Mouse (Mus musculus): ENCODE measurements around the gene Tex45. TPM values are rescaled to one million over a fixed set of nuclear protein-coding genes. Genes with fewer than 3 reads are reported as not detected.
A peak's percentile ranks its signal among the peaks of the same experiment; 100 is the strongest.

Tex45 gene
- total RNA-seq, 2 experiments from 2014 or later = 0.20 TPM; not detected in 1

- DNase-seq (ENCODE audit: low spot score in 2 of 2) = no peak
Observed at GRCm38 (mm10) chr8:3483546-3483945, 12.9 kb downstream of the Tex45 start.

- DNase-seq (ENCODE audit: low spot score in 2 of 2) = no peak
Observed at GRCm38 (mm10) chr8:3485192-3485591, 14.5 kb downstream of the Tex45 start.

DNA sequence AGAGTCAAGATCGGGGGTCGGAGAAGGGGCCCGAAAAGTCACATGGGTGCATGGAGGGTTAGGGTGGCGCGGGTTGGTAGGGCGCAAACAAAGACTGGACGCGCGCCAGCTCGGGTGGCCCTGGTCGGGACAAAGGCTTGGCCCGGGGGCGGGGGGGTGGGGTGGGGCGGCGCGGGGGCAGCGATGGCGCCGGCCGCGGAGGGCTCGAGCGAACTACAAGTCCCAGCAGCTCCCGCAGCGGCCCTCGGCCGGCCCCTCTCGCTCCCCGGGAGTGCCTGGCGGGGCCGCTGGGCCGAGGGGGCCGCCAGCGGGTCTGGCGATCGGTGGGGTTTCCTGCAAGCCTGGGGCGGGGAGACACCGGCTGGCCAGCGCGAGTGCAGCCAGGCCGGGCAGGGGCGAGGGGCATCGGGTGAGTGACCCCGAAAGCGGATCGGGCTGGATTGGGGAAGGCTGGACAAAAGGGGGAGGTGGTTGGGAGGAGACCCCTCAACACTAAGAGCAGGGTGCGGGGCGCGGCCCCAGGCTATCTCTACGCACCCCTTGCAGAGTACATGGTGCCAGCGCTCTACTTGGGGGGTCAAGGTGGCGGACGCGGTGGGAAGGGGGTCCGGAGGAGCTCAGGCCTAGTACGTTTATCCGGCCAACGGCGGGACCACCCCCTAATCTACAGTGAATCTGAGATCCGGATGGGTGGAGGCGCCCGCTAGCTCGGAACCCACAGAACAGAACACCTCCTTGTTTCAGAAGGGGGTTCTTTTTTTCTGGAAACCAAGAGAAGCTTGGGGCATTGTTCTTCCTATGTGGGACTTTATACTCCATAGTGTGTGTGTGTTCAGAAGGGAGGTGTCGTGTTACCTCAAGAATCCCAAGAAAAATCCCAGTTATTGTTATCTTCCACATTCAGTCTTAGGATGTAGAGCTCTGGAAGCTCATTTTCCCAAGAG lies 22.5 kb downstream of the Tex45 start, which contains the start of gene Zfp358:
Zfp358 (plus strand) TSS at position 238 of the 944 bp plus-strand sequence.
- DNase-seq (ENCODE audit: low spot score in 2 of 2) = peak; percentile 28 to 73

DNA sequence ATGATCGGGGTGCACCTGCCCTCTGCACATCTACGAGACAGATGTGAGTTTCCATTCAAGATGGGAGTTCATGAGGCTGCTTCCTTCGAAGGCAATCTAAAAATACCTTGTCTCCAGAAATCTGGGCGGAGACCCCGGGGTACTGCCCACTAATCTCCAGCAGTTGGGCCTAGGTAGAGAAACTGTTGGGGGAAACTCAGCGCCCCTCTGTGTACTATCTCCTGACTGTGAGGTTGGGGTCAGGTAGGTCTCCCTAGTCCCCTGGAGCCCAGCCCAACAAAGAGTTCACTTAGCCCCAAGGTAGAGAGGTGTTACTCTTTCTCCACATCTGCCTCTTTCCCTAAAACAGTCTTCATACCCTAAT lies 23.2 kb downstream of the Tex45 start:
- no peak for DNase-seq (ENCODE audit: low spot score in 2 of 2)

- DNase-seq (ENCODE audit: low spot score in 2 of 2) = no peak
Observed at GRCm38 (mm10) chr8:3495578-3496427, 25.1 kb downstream of the Tex45 start.

GRCm38 (mm10) chr8:3496428-3496748 lies 25.7 kb downstream of the Tex45 start:
- no peak for DNase-seq (ENCODE audit: low spot score in 2 of 2)

DNA sequence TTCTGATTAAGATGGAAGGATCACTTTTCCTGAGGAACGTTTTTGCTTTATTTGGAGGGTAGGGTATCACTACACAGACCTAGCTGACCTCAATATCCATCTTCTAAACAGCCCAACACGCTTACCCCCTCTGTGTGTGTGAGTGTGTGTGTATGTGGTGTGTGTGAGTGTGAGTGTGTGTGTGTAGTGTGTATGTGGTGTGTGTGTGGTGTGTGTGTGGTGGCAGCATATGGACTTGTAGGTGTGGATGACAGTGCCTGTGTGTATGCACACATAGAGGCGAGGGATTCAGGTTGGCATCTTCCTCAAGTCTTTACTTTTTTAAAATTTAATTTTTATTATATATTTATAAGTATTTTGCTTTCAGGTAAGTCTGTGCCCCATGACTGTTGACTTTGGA lies 27.9 kb downstream of the Tex45 start:
- DNase-seq (ENCODE audit: low spot score in 2 of 2) = no peak

DNA sequence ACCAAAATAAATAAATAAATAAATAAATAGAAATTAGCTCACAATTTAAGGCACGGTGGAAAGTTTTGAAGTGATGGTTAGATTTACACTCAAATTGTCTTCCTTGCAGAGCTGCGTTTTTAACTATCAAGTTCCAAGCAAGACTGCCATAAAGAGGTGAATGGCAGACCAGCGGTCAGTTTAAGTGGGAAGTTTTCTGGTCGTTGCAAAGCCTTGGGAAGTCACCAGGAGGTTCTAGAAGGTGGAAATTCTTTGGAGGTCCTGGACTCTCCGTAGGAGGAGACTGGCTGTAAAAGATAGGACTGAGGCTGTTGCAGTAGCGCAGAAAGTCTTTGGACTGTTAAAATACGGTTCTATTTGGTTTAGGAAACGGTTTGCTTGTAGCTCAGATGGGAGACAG lies 29.1 kb downstream of the Tex45 start:
- DNase-seq (ENCODE audit: low spot score in 2 of 2) = no peak

GRCm38 (mm10) chr8:3500235-3501090 lies 29.8 kb downstream of the Tex45 start, which contains the start of gene Mcoln1:
Gene Mcoln1, plus strand, starts transcription at chr8:3500457.
- DNase-seq (ENCODE audit: low spot score in 2 of 2) = peak; percentile 97 to 99

DNA sequence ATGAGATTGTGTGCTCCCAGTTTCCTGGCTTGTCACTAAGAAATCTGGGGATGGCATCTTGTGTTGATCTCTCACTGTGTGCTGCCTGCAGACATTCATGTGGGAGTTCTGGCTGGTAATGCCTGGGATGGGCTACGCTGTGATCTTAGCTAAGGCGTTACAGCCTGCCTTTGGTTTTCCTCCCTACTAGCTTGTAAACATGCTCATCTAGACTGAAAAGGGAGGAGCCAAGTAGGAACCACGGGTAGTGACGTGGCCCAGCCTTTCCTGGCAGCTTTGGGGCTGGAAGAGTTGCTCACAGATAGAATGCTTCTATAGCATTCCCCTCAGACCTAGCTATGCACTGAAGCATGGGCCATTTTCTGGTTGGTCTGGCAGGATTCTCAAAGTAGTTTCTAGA lies 31.6 kb downstream of the Tex45 start:
- peak; percentile 50 to 62 for DNase-seq (ENCODE audit: low spot score in 2 of 2)

DNA sequence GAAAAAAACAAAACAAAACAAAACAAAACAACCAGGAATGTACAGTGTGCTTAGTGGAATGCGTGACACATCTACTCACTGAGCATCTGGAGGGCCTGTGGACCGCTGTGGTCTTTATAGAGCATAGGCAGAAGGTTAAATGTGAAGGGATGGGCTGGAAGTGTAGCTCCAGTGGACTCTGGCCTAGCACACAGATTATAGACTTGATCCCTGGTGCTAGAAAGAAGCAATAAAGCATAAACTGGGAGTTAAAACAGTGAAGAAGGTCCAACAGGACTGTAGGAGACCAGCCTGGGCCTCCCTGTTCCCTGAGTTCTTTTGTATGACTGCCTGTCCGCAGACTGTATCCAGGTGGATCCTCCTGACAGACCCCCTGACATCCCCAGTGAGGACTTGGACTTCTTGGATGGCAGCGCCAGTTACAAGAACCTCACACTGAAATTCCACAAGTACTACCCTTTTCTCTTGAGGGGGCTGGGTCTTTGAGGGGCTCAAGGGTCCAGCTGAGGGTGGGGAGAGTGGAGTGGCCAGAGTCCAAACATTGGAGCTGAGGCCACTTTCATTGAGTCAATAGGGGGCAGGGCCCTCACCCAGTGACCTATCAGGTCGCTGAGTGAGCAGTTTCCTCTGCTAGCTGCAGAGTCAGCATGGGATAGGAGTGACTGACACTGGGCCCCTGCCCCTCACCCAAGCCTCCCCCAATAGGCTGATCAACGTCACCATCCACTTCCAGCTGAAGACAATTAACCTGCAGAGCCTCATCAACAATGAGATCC lies 37.5 kb downstream of the Tex45 start:
- no peak for DNase-seq (ENCODE audit: low spot score in 2 of 2)

DNA sequence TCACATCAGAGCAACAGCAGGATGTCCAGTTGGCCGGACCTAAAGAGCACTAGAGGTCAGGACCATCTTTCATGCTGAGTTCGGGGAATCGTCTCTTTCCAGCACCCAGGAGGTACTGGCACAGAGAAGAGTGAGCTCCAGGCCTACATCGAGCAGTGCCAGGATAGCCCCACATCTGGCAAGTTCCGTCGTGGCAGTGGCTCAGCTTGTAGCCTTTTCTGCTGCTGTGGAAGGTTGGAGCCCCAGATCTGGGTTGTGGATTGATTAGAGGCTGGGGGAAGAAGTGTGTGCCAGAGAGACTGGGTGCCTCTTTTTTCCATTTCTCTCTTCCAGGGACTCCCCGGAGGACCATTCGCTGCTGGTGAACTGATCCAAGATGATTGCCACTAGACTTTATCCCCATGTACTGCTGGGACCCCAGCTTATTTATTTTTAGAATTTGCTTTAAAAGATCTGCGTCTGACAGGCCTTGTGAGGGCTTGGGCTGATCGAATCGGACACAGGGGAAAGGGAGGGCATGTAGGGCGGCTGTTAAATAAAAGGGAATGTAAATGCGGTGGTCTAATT lies 44.1 kb downstream of the Tex45 start:
- no peak for DNase-seq (ENCODE audit: low spot score in 2 of 2)

DNA sequence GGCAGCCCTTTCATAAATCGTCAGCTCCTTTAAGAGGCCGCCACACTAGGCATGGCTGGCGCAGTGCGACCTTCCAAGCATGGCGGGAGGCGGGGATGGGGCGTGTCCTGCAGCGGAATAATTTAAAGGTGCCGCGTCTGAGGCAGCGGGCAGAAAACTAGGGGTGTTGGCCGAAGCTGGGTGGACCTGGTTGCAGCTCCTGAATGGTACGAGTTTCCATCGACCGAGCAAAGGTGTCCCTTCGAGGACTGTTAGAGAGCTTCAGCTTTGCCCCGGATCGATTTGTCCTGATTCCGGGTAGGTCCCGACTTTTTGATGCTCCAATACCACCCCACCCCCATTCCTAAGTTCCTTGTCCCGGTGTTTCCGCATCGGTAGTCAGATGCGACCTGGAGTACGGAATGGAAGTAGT lies 44.6 kb downstream of the Tex45 start, which contains the start of gene Pnpla6:
Pnpla6 (plus strand) TSS at position 125 of the 412 bp plus-strand sequence.
- DNase-seq (ENCODE audit: low spot score in 2 of 2) = peak; percentile 84 to 93

GRCm38 (mm10) chr8:3515771-3516417 lies 45.2 kb downstream of the Tex45 start:
- DNase-seq (ENCODE audit: low spot score in 2 of 2) = peak; percentile 50 to 69

DNA sequence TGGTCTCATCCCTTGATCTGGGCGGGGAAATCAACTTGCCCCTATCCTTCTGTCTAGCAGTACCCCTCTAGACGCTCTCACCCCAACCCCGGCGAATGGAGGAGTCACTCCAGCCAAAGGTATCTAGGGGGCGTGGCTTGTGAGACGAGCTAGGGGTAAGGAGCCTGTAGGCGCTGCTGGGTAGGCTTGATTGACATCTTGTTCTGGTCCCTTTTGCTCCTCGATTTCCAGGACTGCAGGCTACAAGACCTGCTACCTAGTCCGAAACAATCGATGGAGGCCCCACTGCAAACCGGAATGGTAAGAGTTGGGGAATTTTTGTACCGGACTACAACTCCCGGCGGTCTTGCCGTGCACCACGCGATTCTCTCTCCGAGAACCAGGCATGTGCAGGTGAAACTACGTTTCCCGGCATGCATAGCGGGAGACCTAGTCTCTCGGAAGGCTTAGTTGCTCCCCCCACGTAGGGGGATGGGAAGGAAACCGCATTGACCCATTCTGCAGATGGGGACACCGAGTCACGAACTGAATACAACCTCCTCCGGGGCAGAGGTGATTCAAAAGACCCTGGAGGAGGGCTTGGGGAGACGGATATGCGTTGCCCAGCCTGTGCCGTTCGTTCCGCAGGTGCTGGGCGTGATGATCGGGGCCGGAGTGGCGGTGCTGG lies 45.9 kb downstream of the Tex45 start:
- peak; percentile 94 to 98 for DNase-seq (ENCODE audit: low spot score in 2 of 2)

DNA sequence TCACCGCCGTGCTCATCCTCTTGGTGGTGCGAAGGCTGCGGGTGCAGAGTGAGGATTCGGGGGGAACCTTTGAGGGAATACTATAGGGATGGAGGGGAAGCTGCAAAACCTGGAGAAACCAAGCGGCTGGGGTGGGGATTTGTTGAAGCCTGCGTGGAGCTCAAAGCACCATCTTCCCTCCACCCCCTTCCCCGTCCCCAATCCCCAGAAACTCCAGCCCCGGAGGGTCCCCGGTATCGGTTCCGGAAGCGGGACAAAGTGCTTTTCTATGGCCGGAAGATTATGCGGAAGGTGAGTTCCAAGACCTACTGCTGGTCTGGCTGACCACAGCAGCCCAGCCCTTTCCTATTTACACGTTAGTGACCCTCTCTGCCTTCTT lies 46.4 kb downstream of the Tex45 start:
- DNase-seq (ENCODE audit: low spot score in 2 of 2) = peak in 1 of 2 experiments; percentile 20

DNA sequence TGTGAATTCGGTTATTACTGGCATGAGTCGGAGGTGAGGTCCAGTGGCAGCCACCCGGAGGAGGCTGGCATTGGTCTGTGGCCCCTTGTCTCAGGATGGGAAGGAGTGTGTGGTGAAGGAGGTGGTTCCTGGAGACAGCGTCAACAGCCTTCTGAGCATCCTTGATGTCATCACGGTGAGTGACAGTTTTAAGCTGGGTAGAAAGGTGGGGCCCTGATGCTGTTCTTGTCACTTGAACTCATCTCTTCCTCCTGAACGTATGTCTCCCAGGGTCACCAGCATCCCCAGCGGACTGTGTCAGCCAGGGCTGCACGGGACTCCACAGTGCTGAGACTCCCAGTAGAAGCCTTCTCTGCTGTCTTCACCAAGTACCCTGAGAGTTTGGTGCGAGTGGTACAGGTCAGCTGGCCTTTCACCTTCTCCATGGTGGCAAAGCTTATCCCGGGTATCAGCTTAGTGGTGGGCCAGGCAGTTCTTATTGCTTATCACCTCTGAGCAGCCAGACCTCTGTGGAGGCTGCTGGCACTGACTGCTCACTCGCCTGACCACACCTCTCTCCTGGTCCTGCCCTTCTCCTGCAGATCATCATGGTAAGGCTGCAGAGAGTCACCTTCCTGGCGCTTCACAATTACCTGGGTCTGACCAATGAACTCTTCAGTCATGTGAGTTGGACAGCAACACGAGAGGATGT lies 51.5 kb downstream of the Tex45 start:
- DNase-seq (ENCODE audit: low spot score in 2 of 2) = no peak

DNA sequence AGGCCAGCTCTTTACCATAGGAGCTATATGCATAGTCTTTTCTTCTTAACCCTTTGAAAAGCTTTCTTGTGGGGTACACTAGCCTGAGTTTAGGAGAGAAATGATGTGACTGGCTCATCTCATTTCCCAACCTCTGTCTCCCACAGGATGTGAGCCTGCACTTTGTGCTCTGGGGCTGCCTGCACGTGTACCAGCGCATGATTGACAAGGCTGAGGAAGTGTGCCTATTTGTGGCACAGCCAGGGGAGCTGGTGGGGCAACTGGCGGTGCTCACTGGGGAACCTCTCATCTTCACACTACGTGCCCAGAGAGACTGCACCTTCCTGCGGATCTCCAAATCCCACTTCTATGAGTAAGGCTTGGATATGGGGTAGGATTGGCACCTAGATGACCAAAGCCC lies 60.2 kb downstream of the Tex45 start:
- no peak for DNase-seq (ENCODE audit: low spot score in 2 of 2)

All from layer of hippocampus, adult 18-20 months (tissue).